In genomic region chr12:83578896-83579569, GRCm38 (mm10) we compare ENCODE assay signal across 10 mouse cellular contexts. TPM values are rescaled to one million over a fixed set of nuclear protein-coding genes. Genes with fewer than 3 reads are reported as not detected.
DNase-seq lines count a peak whose midpoint lies in the region; ATAC-seq and TF ChIP-seq lines count a peak whose summit lies in the region.
"Had no signal": no experiment of that assay in that cellular context is flagged by ENCODE, and none has a peak within 500 bp of the region (broad histone marks: within the 10 kb centered on the region; RNA-seq: fewer than 3 reads in every experiment).

No protein-coding gene starts in this region.

- no peaks in the 10 kb centered on the region for H3K27me3 ChIP-seq in heart, embryonic 13.5 days (replicated peaks)
- H3K27me3 ChIP-seq in liver, embryonic 14.5 days (ENCODE audit: control insufficient read depth, insufficient read depth, low read length) = no peaks in the 10 kb centered on the region
- H3K27me3 ChIP-seq: megakaryocyte, embryonic 14.5 days had no signal

- H3K4me1 ChIP-seq in heart, embryonic 13.5 days = peaks cover 31% of the 10 kb centered on the region
- peaks cover 33 to 38% of the 10 kb centered on the region in 2 experiments for H3K4me1 ChIP-seq in liver, embryonic 14.5 days (replicated peaks; ENCODE audit: control insufficient read depth in 2 of 2, insufficient read depth in 2 of 2, low read length in 1 of 2)

- peak; percentile 42 for DNase-seq in gastrocnemius, adult 18-20 months (ENCODE audit: low spot score)
- no peak for DNase-seq in gastrocnemius, postnatal 36 days
- peak; percentile 65 for DNase-seq in MEL-GATA-1-ER (ENCODE audit: extremely low read depth, low read depth)
- peak; percentile 84 to 92 (median 86) for DNase-seq in liver, embryonic 14.5 days (ENCODE audit: low read depth in 3 of 3, low spot score in 3 of 3)
- no peak for DNase-seq in cerebellum, postnatal 14 days
- DNase-seq in left cerebral cortex, postnatal 14 days (ENCODE audit: low spot score in 2 of 2) = no peak
- no peak for DNase-seq in frontal cortex, postnatal 14 days (ENCODE audit: low spot score in 2 of 2)
- DNase-seq: B cell, adult 2 months had no signal

- ATAC-seq in heart, embryonic 13.5 days (ENCODE audit: extremely low read depth, insufficient number of reproducible peaks, low FRiP score, low TSS enrichment) = no peak
- peak; percentile 99 for ATAC-seq in liver, embryonic 14.5 days (ENCODE audit: insufficient read depth)

- H3K36me3 ChIP-seq in heart, embryonic 13.5 days = peaks cover 58% of the 10 kb centered on the region
- peaks cover 4% of the 10 kb centered on the region for H3K36me3 ChIP-seq in liver, embryonic 14.5 days (replicated peaks; ENCODE audit: control insufficient read depth, insufficient read depth, low read depth)

- 0 out of 2 replicates have a peak, but pooled peaks have one; percentile 20 for TF ChIP-seq CTCF in liver, embryonic 14.5 days (IDR thresholded peaks at IDR 0.05; ENCODE audit: low read depth)

- TF ChIP-seq EP300 in liver, embryonic 14.5 days (IDR thresholded peaks at IDR 0.05; ENCODE audit: low read depth) = peak; percentile 84

- intact Hi-C loops in gastrocnemius, postnatal 36 days (cut with DNase I) = no loop called here
- intact Hi-C loops in left cerebral cortex, postnatal 14 days (cut with DNase I) = no loop called here

- peak overlapping the region; percentile 63 for H3K27ac ChIP-seq in heart, embryonic 13.5 days (replicated peaks)
- H3K27ac ChIP-seq in liver, embryonic 14.5 days = peak overlapping the region; percentile 98

- no peak overlapping the region for H3K4me3 ChIP-seq in heart, embryonic 13.5 days
- peak overlapping the region; percentile 19 to 38; a peak in 3 of 4 replicates for H3K4me3 ChIP-seq in liver, embryonic 14.5 days (ENCODE audit: insufficient read depth in 1 of 2, low read depth in 2 of 2, low read length in 2 of 2)
- H3K4me3 ChIP-seq: megakaryocyte, embryonic 14.5 days had no signal

- no peaks in the 10 kb centered on the region for H3K9me3 ChIP-seq in heart, embryonic 13.5 days
- H3K9me3 ChIP-seq in liver, embryonic 14.5 days (ENCODE audit: control insufficient read depth, low read length) = no peaks in the 10 kb centered on the region
- H3K9me3 ChIP-seq: megakaryocyte, embryonic 14.5 days had no signal

- peak overlapping the region; percentile 13 for H3K4me2 ChIP-seq in heart, embryonic 13.5 days
- peak overlapping the region; percentile 77 for H3K4me2 ChIP-seq in liver, embryonic 14.5 days (ENCODE audit: low read depth)

- peak overlapping the region; percentile 40; the same call in 1 of the 2 replicates for H3K9ac ChIP-seq in heart, embryonic 13.5 days
- H3K9ac ChIP-seq in liver, embryonic 14.5 days (replicated peaks) = peak overlapping the region; percentile 76

- 18% methylated on average over 3 of the region's 3 CpGs for WGBS in heart, embryonic 13.5 days
- WGBS in liver, embryonic 14.5 days (ENCODE audit: insufficient replicate concordance) = 10% methylated on average over 3 of the region's 3 CpGs

RNA-seq across cellular contexts. Expression of gene Zfyve1, which starts 18.0 kb away (rescaled TPM):
- 10 to 100 TPM; 20.0 to 23.8 TPM for total RNA-seq in gastrocnemius, adult 18-20 months (2021)
- 10 to 100 TPM; 17.0 to 17.7 TPM for total RNA-seq in gastrocnemius, postnatal 36 days (2021)
- polyA plus RNA-seq in heart, embryonic 13.5 days (2015; fragmentation: Nextera tagmentation; extraction: Ambion mirVana) = 14.6 and 15.9 TPM in 2 replicates
- polyA plus RNA-seq in liver, embryonic 14.5 days (2012; rRNA removed) = 6.3 and 7.0 TPM in 2 replicates
- polyA plus RNA-seq in liver, embryonic 14.5 days (2014; fragmentation: Nextera tagmentation; extraction: Ambion mirVana) = 4.8 and 5.4 TPM in 2 replicates
- total RNA-seq in left cerebral cortex, postnatal 14 days (2021) = 10 to 100 TPM; 38.2 to 40.4 TPM

RNA-seq across cellular contexts. Expression of gene Rbm25, which starts 52.0 kb away (rescaled TPM):
- 10 to 100 TPM; 35.9 to 40.6 TPM for total RNA-seq in gastrocnemius, adult 18-20 months (2021)
- 10 to 100 TPM; 41.0 to 45.0 TPM for total RNA-seq in gastrocnemius, postnatal 36 days (2021)
- polyA plus RNA-seq in heart, embryonic 13.5 days (2015; fragmentation: Nextera tagmentation; extraction: Ambion mirVana) = 151 and 168 TPM in 2 replicates
- polyA plus RNA-seq in liver, embryonic 14.5 days (2012; rRNA removed) = 26.4 and 41.9 TPM in 2 replicates
- polyA plus RNA-seq in liver, embryonic 14.5 days (2014; fragmentation: Nextera tagmentation; extraction: Ambion mirVana) = 74.4 and 80.7 TPM in 2 replicates
- total RNA-seq in left cerebral cortex, postnatal 14 days (2021) = 100 to 1,000 TPM; 114 to 119 TPM

RNA-seq across cellular contexts. Expression of gene Dcaf4, which starts 58.8 kb away (rescaled TPM):
- 10 to 100 TPM; 19.6 to 21.2 TPM for total RNA-seq in gastrocnemius, adult 18-20 months (2021)
- 10 to 100 TPM; 20.3 to 20.7 TPM for total RNA-seq in gastrocnemius, postnatal 36 days (2021)
- 23.3 TPM in 2 replicates for polyA plus RNA-seq in heart, embryonic 13.5 days (2015; fragmentation: Nextera tagmentation; extraction: Ambion mirVana)
- polyA plus RNA-seq in liver, embryonic 14.5 days (2012; rRNA removed) = 9.4 and 9.5 TPM in 2 replicates
- 9.8 and 12.6 TPM in 2 replicates for polyA plus RNA-seq in liver, embryonic 14.5 days (2014; fragmentation: Nextera tagmentation; extraction: Ambion mirVana)
- total RNA-seq in left cerebral cortex, postnatal 14 days (2021) = 10 to 100 TPM; 25.8 to 28.9 TPM

Comparison
In these comparisons a context has a peak if more than half of its experiments do, and no peak if none do; other contexts are left out.
1. DNase-seq: peak in gastrocnemius, adult 18-20 months (single experiment), MEL-GATA-1-ER (single experiment) and liver, embryonic 14.5 days (3 of 3); none in gastrocnemius, postnatal 36 days (0 of 2), cerebellum, postnatal 14 days (0 of 2), left cerebral cortex, postnatal 14 days (0 of 2) and frontal cortex, postnatal 14 days (0 of 2).